Mouse (Mus musculus) urinary bladder, adult 18-20 months (tissue): ENCODE measurements around the gene Rnf187.

Experiments
- DNase-seq, 2 experiments: peaks; one replicate each; pipeline ENCODE4 v3.0.0; 2022; ENCODE audit warnings: low spot score in 2 of 2, mixed read lengths in 2 of 2

Rnf187 gene

GRCm38 (mm10) chr11:58965001-58965760 is 26.5 kb upstream of the Rnf187 start:
- no peak for DNase-seq

GRCm38 (mm10) chr11:58964216-58964615 is 25.5 kb upstream of the Rnf187 start:
- DNase-seq: no peak

GRCm38 (mm10) chr11:58963543-58963942 is 24.8 kb upstream of the Rnf187 start:
- DNase-seq: no peak

GRCm38 (mm10) chr11:58961364-58962177 is 22.9 kb upstream of the Rnf187 start:
- DNase-seq: no peak

GRCm38 (mm10) chr11:58959921-58960465 is 21.3 kb upstream of the Rnf187 start:
- DNase-seq: peak; percentile 59 to 64

- DNase-seq: no peak
Measured at GRCm38 (mm10) chr11:58959186-58959825, 20.6 kb upstream of the Rnf187 start.

GRCm38 (mm10) chr11:58958536-58958935 is 19.8 kb upstream of the Rnf187 start:
- DNase-seq: no peak

GRCm38 (mm10) chr11:58957226-58957914 is 18.7 kb upstream of the Rnf187 start:
- no peak for DNase-seq

GRCm38 (mm10) chr11:58955868-58956257 is 17.1 kb upstream of the Rnf187 start:
- no peak for DNase-seq

- no peak for DNase-seq
Measured at GRCm38 (mm10) chr11:58955143-58955867, 16.6 kb upstream of the Rnf187 start.

- DNase-seq: peak; percentile 71 to 82
Measured at GRCm38 (mm10) chr11:58954420-58955142, 15.9 kb upstream of the Rnf187 start, which contains the start of the genes Hist3h2a and Trim17. Gene Hist3h2a (plus strand): TSS chr11:58954685. Gene Trim17 (plus strand): TSS chr11:58954685.

- peak in 1 of 2 experiments; percentile 69 for DNase-seq
Measured at GRCm38 (mm10) chr11:58954170-58954419, 15.4 kb upstream of the Rnf187 start.

- no peak for DNase-seq
Measured at GRCm38 (mm10) chr11:58953351-58954169, 14.8 kb upstream of the Rnf187 start.

- DNase-seq: no peak
Measured at GRCm38 (mm10) chr11:58951210-58951609, 12.5 kb upstream of the Rnf187 start.

GRCm38 (mm10) chr11:58949480-58950431 is 11.0 kb upstream of the Rnf187 start:
- no peak for DNase-seq

GRCm38 (mm10) chr11:58948542-58949479 is 10.1 kb upstream of the Rnf187 start, which contains the start of gene Hist3h2ba:
Gene Hist3h2ba (plus strand): TSS chr11:58948920.
- DNase-seq: peak in 1 of 2 experiments; percentile 44
